Mouse (Mus musculus): Measurements from ENCODE around the gene Grin2a. TPM values are rescaled to one million over a fixed set of nuclear protein-coding genes. Genes with fewer than 3 reads are reported as not detected.

Grin2a gene
- polyA plus RNA-seq, 1 experiment from 2014 or later = 0.05 TPM

- Histone ChIP-seq H3K27ac (no peak overlapping the region), H3K27me3 (ENCODE audit: low read depth, poor library complexity, severe bottlenecking) (no peaks in the 10 kb centered on the region), H3K4me1 (no peaks in the 10 kb centered on the region), H3K9me3 (replicated peaks) (no peaks in the 10 kb centered on the region), H3K36me3 (no peaks in the 10 kb centered on the region), H3K4me3 (no peak overlapping the region)
- WGBS = 70% methylated on average over 2 of the region's 2 CpGs
- no peak for DNase-seq (ENCODE audit: low spot score)
Observed at GRCm38 (mm10) chr16:9697141-9697540, 298.2 kb downstream of the Grin2a start.

GRCm38 (mm10) chr16:9694081-9694480 lies 301.3 kb downstream of the Grin2a start:
- WGBS = 81% methylated on average over 4 of the region's 4 CpGs
- DNase-seq (ENCODE audit: low spot score) = no peak
- H3K27ac ChIP-seq = no peak overlapping the region

GRCm38 (mm10) chr16:9688523-9689140 lies 306.7 kb downstream of the Grin2a start:
- Histone ChIP-seq H3K4me3 (no peak overlapping the region), H3K27ac (no peak overlapping the region), H3K4me1 (no peaks in the 10 kb centered on the region), H3K36me3 (no peaks in the 10 kb centered on the region), H3K27me3 (ENCODE audit: low read depth, poor library complexity, severe bottlenecking) (no peaks in the 10 kb centered on the region), H3K9me3 (replicated peaks) (no peaks in the 10 kb centered on the region)
- DNase-seq (ENCODE audit: low spot score) = no peak
- 7% methylated on average over 1 of the region's 1 CpGs for WGBS

More at GRCm38 (mm10) chr16:9694081-9694480, 301.3 kb downstream of the Grin2a start:
- Histone ChIP-seq H3K36me3 (no peaks in the 10 kb centered on the region), H3K4me3 (no peak overlapping the region), H3K27me3 (ENCODE audit: low read depth, poor library complexity, severe bottlenecking) (no peaks in the 10 kb centered on the region), H3K9me3 (replicated peaks) (no peaks in the 10 kb centered on the region), H3K4me1 (no peaks in the 10 kb centered on the region)

- WGBS = 89% methylated on average over 4 of the region's 4 CpGs
- no peaks in the 10 kb centered on the region for H3K9me3 ChIP-seq (replicated peaks)
- no peak for DNase-seq (ENCODE audit: low spot score)
- no peaks in the 10 kb centered on the region for H3K36me3 ChIP-seq
- no peaks in the 10 kb centered on the region for H3K27me3 ChIP-seq (ENCODE audit: low read depth, poor library complexity, severe bottlenecking)
- H3K27ac ChIP-seq = no peak overlapping the region
- H3K4me1 ChIP-seq = no peaks in the 10 kb centered on the region
- H3K4me3 ChIP-seq = no peak overlapping the region
Observed at GRCm38 (mm10) chr16:9680572-9680971, 314.8 kb downstream of the Grin2a start.

GRCm38 (mm10) chr16:9679994-9680393 lies 315.4 kb downstream of the Grin2a start:
- Histone ChIP-seq H3K36me3 (no peaks in the 10 kb centered on the region), H3K27me3 (ENCODE audit: low read depth, poor library complexity, severe bottlenecking) (no peaks in the 10 kb centered on the region), H3K4me3 (no peak overlapping the region), H3K9me3 (replicated peaks) (no peaks in the 10 kb centered on the region), H3K27ac (no peak overlapping the region), H3K4me1 (no peaks in the 10 kb centered on the region)
- WGBS = 75% methylated on average over 5 of the region's 5 CpGs
- DNase-seq (ENCODE audit: low spot score) = no peak

GRCm38 (mm10) chr16:9678750-9679149 lies 316.6 kb downstream of the Grin2a start:
- Histone ChIP-seq H3K9me3 (replicated peaks) (no peaks in the 10 kb centered on the region), H3K4me1 (no peaks in the 10 kb centered on the region), H3K4me3 (no peak overlapping the region), H3K27me3 (ENCODE audit: low read depth, poor library complexity, severe bottlenecking) (no peaks in the 10 kb centered on the region), H3K27ac (no peak overlapping the region), H3K36me3 (no peaks in the 10 kb centered on the region)
- WGBS = 89% methylated on average over 7 of the region's 7 CpGs
- no peak for DNase-seq (ENCODE audit: low spot score)

- WGBS = 77% methylated on average over 2 of the region's 2 CpGs
- no peaks in the 10 kb centered on the region for H3K27me3 ChIP-seq (ENCODE audit: low read depth, poor library complexity, severe bottlenecking)
- H3K4me3 ChIP-seq = no peak overlapping the region
- H3K27ac ChIP-seq = no peak overlapping the region
- no peak for DNase-seq (ENCODE audit: low spot score)
- no peaks in the 10 kb centered on the region for H3K9me3 ChIP-seq (replicated peaks)
- H3K4me1 ChIP-seq = no peaks in the 10 kb centered on the region
- no peaks in the 10 kb centered on the region for H3K36me3 ChIP-seq
Observed at GRCm38 (mm10) chr16:9672390-9672789, 323.0 kb downstream of the Grin2a start.

- no peaks in the 10 kb centered on the region for H3K27me3 ChIP-seq (ENCODE audit: low read depth, poor library complexity, severe bottlenecking)
- no peaks in the 10 kb centered on the region for H3K9me3 ChIP-seq (replicated peaks)
- 93% methylated on average over 1 of the region's 1 CpGs for WGBS
- no peak overlapping the region for H3K27ac ChIP-seq
- DNase-seq (ENCODE audit: low spot score) = no peak
- no peaks in the 10 kb centered on the region for H3K36me3 ChIP-seq
- no peak overlapping the region for H3K4me3 ChIP-seq
- H3K4me1 ChIP-seq = no peaks in the 10 kb centered on the region
Observed at GRCm38 (mm10) chr16:9671222-9671621, 324.1 kb downstream of the Grin2a start.

GRCm38 (mm10) chr16:9670750-9671161 lies 324.6 kb downstream of the Grin2a start:
- H3K9me3 ChIP-seq (replicated peaks) = no peaks in the 10 kb centered on the region
- no peak for DNase-seq (ENCODE audit: low spot score)
- H3K27me3 ChIP-seq (ENCODE audit: low read depth, poor library complexity, severe bottlenecking) = no peaks in the 10 kb centered on the region
- H3K4me1 ChIP-seq = no peaks in the 10 kb centered on the region
- no peaks in the 10 kb centered on the region for H3K36me3 ChIP-seq
- H3K4me3 ChIP-seq = no peak overlapping the region
- H3K27ac ChIP-seq = no peak overlapping the region
- WGBS = 82% methylated on average over 6 of the region's 6 CpGs

- 94% methylated on average over 4 of the region's 4 CpGs for WGBS
- Histone ChIP-seq H3K4me1 (no peaks in the 10 kb centered on the region), H3K9me3 (replicated peaks) (no peaks in the 10 kb centered on the region), H3K36me3 (no peaks in the 10 kb centered on the region), H3K27me3 (ENCODE audit: low read depth, poor library complexity, severe bottlenecking) (no peaks in the 10 kb centered on the region), H3K4me3 (no peak overlapping the region), H3K27ac (no peak overlapping the region)
- DNase-seq (ENCODE audit: low spot score) = no peak
Observed at GRCm38 (mm10) chr16:9665896-9666295, 329.5 kb downstream of the Grin2a start.

GRCm38 (mm10) chr16:9664060-9664459 lies 331.3 kb downstream of the Grin2a start:
- H3K27ac ChIP-seq = no peak overlapping the region
- H3K4me1 ChIP-seq = no peaks in the 10 kb centered on the region
- no peak for DNase-seq (ENCODE audit: low spot score)
- no peaks in the 10 kb centered on the region for H3K36me3 ChIP-seq
- WGBS = 72% methylated on average over 3 of the region's 3 CpGs
- no peaks in the 10 kb centered on the region for H3K27me3 ChIP-seq (ENCODE audit: low read depth, poor library complexity, severe bottlenecking)
- H3K4me3 ChIP-seq = no peak overlapping the region
- H3K9me3 ChIP-seq (replicated peaks) = no peaks in the 10 kb centered on the region

- DNase-seq (ENCODE audit: low spot score) = no peak
- 88% methylated on average over 2 of the region's 2 CpGs for WGBS
Observed at GRCm38 (mm10) chr16:9663508-9663907, 331.9 kb downstream of the Grin2a start.

GRCm38 (mm10) chr16:9625652-9626444 lies 369.5 kb downstream of the Grin2a start:
- no peaks in the 10 kb centered on the region for H3K27me3 ChIP-seq (ENCODE audit: low read depth, poor library complexity, severe bottlenecking)
- DNase-seq (ENCODE audit: low spot score) = no peak
- no peaks in the 10 kb centered on the region for H3K36me3 ChIP-seq
- no peak overlapping the region for H3K27ac ChIP-seq
- no peaks in the 10 kb centered on the region for H3K4me1 ChIP-seq
- no peak overlapping the region for H3K4me3 ChIP-seq
- WGBS = 95% methylated on average over 10 of the region's 10 CpGs
- no peaks in the 10 kb centered on the region for H3K9me3 ChIP-seq (replicated peaks)

More at GRCm38 (mm10) chr16:9663508-9663907, 331.9 kb downstream of the Grin2a start:
- Histone ChIP-seq H3K9me3 (replicated peaks) (no peaks in the 10 kb centered on the region), H3K36me3 (no peaks in the 10 kb centered on the region), H3K4me3 (no peak overlapping the region), H3K4me1 (no peaks in the 10 kb centered on the region), H3K27me3 (ENCODE audit: low read depth, poor library complexity, severe bottlenecking) (no peaks in the 10 kb centered on the region), H3K27ac (no peak overlapping the region)

Data from limb, embryonic 10.5 days (tissue).